Mouse (Mus musculus): ENCODE results near the gene Ncor2. TPM values are rescaled to one million over a fixed set of nuclear protein-coding genes. Genes with fewer than 3 reads are reported as not detected.

Gene Ncor2
- polyA plus RNA-seq, 1 experiment from 2014 or later, result 21.2 TPM

GRCm38 (mm10) chr5:125167524-125167923 is 11.5 kb downstream of the Ncor2 start:
- H3K4me1 ChIP-seq (replicated peaks; ENCODE audit: control insufficient read depth, insufficient read depth, low read length), result peaks cover 37% of the 10 kb centered on the region

DNA sequence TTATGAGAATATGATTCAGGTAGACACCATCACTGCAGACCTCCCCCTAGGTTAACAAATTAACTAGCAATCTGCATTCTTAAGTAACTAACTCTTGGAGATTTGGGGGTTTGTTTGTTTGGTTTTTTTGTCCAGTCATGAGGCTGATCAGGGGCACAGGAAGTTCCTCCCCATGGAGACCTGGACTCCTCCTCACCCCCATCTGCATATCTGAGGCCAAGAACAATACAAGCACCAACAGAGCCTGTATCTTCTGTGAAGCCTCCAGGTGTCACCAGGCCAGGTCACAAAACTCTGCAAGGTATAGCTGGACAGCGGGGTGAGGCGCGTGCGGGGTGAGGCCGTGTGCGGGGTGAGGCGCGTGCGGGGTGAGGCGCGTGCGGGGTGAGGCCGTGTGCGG is 13.0 kb downstream of the Ncor2 start:
- Histone ChIP-seq H3K4me2 (replicated peaks; ENCODE audit: low read depth, low read length) (no peak overlapping the region), H3K4me3 (ENCODE audit: low read depth, low read length) (no peak overlapping the region), H3K27me3 (ENCODE audit: control insufficient read depth, insufficient read depth, low read length) (no peaks in the 10 kb centered on the region), H3K4me1 (replicated peaks; ENCODE audit: control insufficient read depth, insufficient read depth, low read length) (peaks cover 28% of the 10 kb centered on the region), H3K9ac (ENCODE audit: low read depth, low read length) (no peak overlapping the region), H3K9me3 (ENCODE audit: control insufficient read depth, low read length) (no peaks in the 10 kb centered on the region), H3K27ac (ENCODE audit: low read depth, low read length) (no peak overlapping the region), H3K36me3 (ENCODE audit: control insufficient read depth, insufficient read depth, low read length) (no peaks in the 10 kb centered on the region)
- WGBS, result 85% methylated on average over 14 of the region's 14 CpGs
- ATAC-seq (ENCODE audit: low FRiP score) (no peak), DNase-seq (ENCODE audit: low spot score) (no peak)

More at GRCm38 (mm10) chr5:125167524-125167923, 11.5 kb downstream of the Ncor2 start:
- Histone ChIP-seq H3K27ac (ENCODE audit: low read depth, low read length) (no peak overlapping the region), H3K4me2 (replicated peaks; ENCODE audit: low read depth, low read length) (no peak overlapping the region), H3K9ac (ENCODE audit: low read depth, low read length) (no peak overlapping the region), H3K4me3 (ENCODE audit: low read depth, low read length) (no peak overlapping the region), H3K27me3 (ENCODE audit: control insufficient read depth, insufficient read depth, low read length) (no peaks in the 10 kb centered on the region), H3K36me3 (ENCODE audit: control insufficient read depth, insufficient read depth, low read length) (no peaks in the 10 kb centered on the region), H3K9me3 (ENCODE audit: control insufficient read depth, low read length) (no peaks in the 10 kb centered on the region)
- no peak for DNase-seq (ENCODE audit: low spot score)
- 82% methylated on average over 5 of the region's 5 CpGs for WGBS
- ATAC-seq (ENCODE audit: low FRiP score), result no peak

DNA sequence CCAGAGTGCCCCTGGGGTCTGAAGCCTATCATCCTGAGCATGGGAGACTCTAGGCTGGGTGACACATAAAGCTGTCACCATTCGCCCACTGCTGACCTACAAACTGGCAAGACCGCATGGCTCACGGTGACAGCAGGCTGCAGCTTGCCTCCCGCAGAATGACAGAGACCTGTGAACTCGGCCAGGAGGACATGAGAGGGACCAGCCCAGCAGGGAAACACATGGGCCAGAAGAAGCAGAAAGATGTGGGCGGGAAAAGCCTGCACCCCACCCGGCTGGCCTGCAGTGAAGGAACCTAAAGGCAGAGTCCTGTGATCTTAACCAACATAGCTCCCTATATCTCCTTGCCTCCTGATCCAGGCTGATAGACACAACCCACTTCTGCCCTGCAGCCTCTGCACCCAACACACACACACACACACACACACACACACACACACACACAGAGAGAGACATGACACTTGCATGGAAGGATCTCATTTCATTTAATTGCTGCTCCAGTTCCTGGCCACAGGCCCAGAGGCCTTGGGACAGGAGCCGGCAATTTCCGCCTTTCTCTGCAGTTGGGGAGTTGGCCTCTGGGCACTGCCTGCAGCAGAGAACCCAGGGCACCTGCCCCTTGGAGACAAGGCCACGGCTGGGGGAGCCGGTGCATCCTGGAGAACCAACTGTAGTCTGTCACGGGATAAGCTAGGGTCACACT is 14.4 kb downstream of the Ncor2 start:
- Histone ChIP-seq H3K4me3 (ENCODE audit: low read depth, low read length) (no peak overlapping the region), H3K36me3 (ENCODE audit: control insufficient read depth, insufficient read depth, low read length) (no peaks in the 10 kb centered on the region), H3K27me3 (ENCODE audit: control insufficient read depth, insufficient read depth, low read length) (no peaks in the 10 kb centered on the region), H3K4me1 (replicated peaks; ENCODE audit: control insufficient read depth, insufficient read depth, low read length) (peaks cover 35% of the 10 kb centered on the region), H3K4me2 (replicated peaks; ENCODE audit: low read depth, low read length) (no peak overlapping the region), H3K9ac (ENCODE audit: low read depth, low read length) (0 out of 2 replicates have a peak overlapping the region, but pooled peaks have one; percentile 7), H3K9me3 (ENCODE audit: control insufficient read depth, low read length) (no peaks in the 10 kb centered on the region), H3K27ac (ENCODE audit: low read depth, low read length) (no peak overlapping the region)
- DNase-seq (ENCODE audit: low spot score) (no peak), ATAC-seq (ENCODE audit: low FRiP score) (no peak)
- 43% methylated on average over 12 of the region's 12 CpGs for WGBS

DNA sequence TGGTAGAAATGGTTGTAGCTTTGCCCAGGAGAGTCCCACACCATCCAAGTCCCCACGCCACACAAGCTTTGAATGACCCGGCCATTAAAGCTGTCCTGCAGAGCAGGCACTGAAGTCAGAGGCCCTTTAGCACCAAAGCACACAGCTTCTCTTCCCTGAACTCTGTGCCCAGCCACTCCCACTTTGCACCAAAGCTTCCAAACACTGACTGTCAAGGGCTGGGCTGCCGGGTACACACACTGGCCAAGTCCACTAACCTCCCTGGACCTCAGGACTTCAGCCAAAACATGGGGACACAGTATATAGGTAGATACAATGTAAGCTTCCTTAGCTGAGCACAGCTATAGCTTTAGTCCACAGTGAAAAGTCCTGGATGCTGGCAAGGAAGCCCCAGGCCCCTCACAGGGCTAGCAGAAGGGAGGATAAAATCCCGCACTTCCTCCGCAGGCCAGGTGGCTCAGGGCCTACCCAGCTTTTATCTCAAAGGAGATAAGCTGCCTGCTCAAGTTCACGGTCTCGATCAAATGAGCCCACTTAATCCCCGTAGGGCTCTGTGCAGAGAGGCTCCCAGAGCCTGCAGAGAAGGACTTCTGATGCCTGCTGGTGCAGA is 15.5 kb downstream of the Ncor2 start:
- H3K27ac ChIP-seq (ENCODE audit: low read depth, low read length), result peak overlapping the region; percentile 27; the same call in 1 of the 2 replicates
- no peaks in the 10 kb centered on the region for H3K9me3 ChIP-seq (ENCODE audit: control insufficient read depth, low read length)
- no peak overlapping the region for H3K4me3 ChIP-seq (ENCODE audit: low read depth, low read length)
- no peaks in the 10 kb centered on the region for H3K36me3 ChIP-seq (ENCODE audit: control insufficient read depth, insufficient read depth, low read length)
- H3K9ac ChIP-seq (ENCODE audit: low read depth, low read length), result no peak overlapping the region
- ATAC-seq (ENCODE audit: low FRiP score) (no peak), DNase-seq (ENCODE audit: low spot score) (no peak)
- WGBS, result 41% methylated on average over 8 of the region's 8 CpGs
- H3K4me2 ChIP-seq (replicated peaks; ENCODE audit: low read depth, low read length), result no peak overlapping the region
- H3K4me1 ChIP-seq (replicated peaks; ENCODE audit: control insufficient read depth, insufficient read depth, low read length), result peaks cover 45% of the 10 kb centered on the region
- no peaks in the 10 kb centered on the region for H3K27me3 ChIP-seq (ENCODE audit: control insufficient read depth, insufficient read depth, low read length)

DNA sequence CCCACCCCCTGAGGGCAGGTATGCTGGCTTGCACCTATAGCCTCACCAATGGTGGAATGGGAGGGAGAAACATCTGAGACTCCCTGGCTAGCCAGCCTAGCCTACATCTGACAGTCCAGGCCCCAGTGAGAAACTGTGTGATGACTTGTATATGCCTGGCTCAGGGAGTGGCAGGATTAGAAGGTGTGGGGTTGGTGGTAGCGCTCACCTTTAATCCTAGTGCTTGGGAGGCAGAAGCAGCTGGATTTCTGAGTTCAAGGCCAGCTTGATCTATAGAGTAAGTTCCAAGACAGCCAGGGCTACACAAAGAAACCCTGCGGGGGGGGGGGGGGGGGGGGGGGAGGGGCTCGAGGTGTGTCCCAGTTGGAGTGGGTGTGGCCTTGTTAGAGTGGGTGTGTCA is 16.6 kb downstream of the Ncor2 start:
- no peak overlapping the region for H3K9ac ChIP-seq (ENCODE audit: low read depth, low read length)
- peaks cover 56% of the 10 kb centered on the region for H3K4me1 ChIP-seq (replicated peaks; ENCODE audit: control insufficient read depth, insufficient read depth, low read length)
- H3K27ac ChIP-seq (ENCODE audit: low read depth, low read length), result no peak overlapping the region
- no peak for ATAC-seq (ENCODE audit: low FRiP score)
- no peak overlapping the region for H3K4me2 ChIP-seq (replicated peaks; ENCODE audit: low read depth, low read length)
- DNase-seq (ENCODE audit: low spot score), result no peak
- no peaks in the 10 kb centered on the region for H3K9me3 ChIP-seq (ENCODE audit: control insufficient read depth, low read length)
- H3K4me3 ChIP-seq (ENCODE audit: low read depth, low read length), result no peak overlapping the region
- H3K36me3 ChIP-seq (ENCODE audit: control insufficient read depth, insufficient read depth, low read length), result no peaks in the 10 kb centered on the region
- no peaks in the 10 kb centered on the region for H3K27me3 ChIP-seq (ENCODE audit: control insufficient read depth, insufficient read depth, low read length)
- 100% methylated on average over 1 of the region's 3 CpGs for WGBS

DNA sequence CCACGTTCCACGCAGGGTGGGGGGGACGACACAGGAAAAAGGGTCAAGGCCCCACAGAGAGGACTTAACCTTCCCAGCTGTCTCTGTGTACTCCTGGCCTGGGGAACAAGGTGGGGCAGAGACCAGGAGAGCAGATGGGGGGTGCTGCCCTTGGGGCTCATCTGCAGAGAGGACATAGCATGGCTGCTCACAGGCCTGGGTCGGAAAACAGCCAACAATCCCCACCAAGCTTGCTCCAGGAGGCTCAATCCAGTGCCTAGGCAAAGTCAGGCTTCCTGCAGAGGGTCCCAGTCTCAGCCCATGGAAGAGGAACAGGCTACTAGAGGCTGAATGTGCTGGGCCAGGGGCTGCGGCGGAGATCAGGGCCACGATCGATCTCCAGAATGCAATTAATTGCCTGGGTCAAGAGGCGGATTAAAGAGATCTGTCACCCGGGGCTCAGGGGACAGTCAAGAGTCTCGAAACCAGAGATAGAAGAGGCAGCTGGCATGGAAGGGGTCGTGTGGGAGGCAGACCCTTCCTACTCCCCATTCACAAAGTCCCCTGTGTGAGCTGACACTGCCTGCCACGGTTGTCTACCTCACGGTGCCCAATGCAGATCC is 19.1 kb downstream of the Ncor2 start:
- peak overlapping the region; percentile 17 for H3K9ac ChIP-seq (ENCODE audit: low read depth, low read length)
- WGBS, result 37% methylated on average over 14 of the region's 14 CpGs
- peak; percentile 12; the same call in 1 of the 2 replicates for ATAC-seq (ENCODE audit: low FRiP score)
- peak overlapping the region; percentile 15; the same call in 1 of the 2 replicates for H3K4me2 ChIP-seq (replicated peaks; ENCODE audit: low read depth, low read length)
- H3K36me3 ChIP-seq (ENCODE audit: control insufficient read depth, insufficient read depth, low read length), result no peaks in the 10 kb centered on the region
- H3K4me1 ChIP-seq (replicated peaks; ENCODE audit: control insufficient read depth, insufficient read depth, low read length), result peaks cover 68% of the 10 kb centered on the region
- DNase-seq (ENCODE audit: low spot score), result peak; percentile 57
- no peak overlapping the region for H3K4me3 ChIP-seq (ENCODE audit: low read depth, low read length)
- peak overlapping the region; percentile 91 for H3K27ac ChIP-seq (ENCODE audit: low read depth, low read length)
- no peaks in the 10 kb centered on the region for H3K27me3 ChIP-seq (ENCODE audit: control insufficient read depth, insufficient read depth, low read length)
- no peaks in the 10 kb centered on the region for H3K9me3 ChIP-seq (ENCODE audit: control insufficient read depth, low read length)

GRCm38 (mm10) chr5:125159293-125159692 is 19.7 kb downstream of the Ncor2 start:
- DNase-seq (ENCODE audit: low spot score) (peak; percentile 75), ATAC-seq (ENCODE audit: low FRiP score) (peak; percentile 75)

GRCm38 (mm10) chr5:125158232-125158961 is 20.6 kb downstream of the Ncor2 start:
- H3K4me1 ChIP-seq (replicated peaks; ENCODE audit: control insufficient read depth, insufficient read depth, low read length), result peaks cover 60% of the 10 kb centered on the region
- H3K4me3 ChIP-seq (ENCODE audit: low read depth, low read length), result peak overlapping the region; percentile 2; the same call in 1 of the 2 replicates
- ATAC-seq (ENCODE audit: low FRiP score), result peak; percentile 44

More at GRCm38 (mm10) chr5:125159293-125159692, 19.7 kb downstream of the Ncor2 start:
- Histone ChIP-seq H3K4me2 (replicated peaks; ENCODE audit: low read depth, low read length) (peak overlapping the region; percentile 15), H3K27ac (ENCODE audit: low read depth, low read length) (peak overlapping the region; percentile 91), H3K4me1 (replicated peaks; ENCODE audit: control insufficient read depth, insufficient read depth, low read length) (peaks cover 68% of the 10 kb centered on the region), H3K4me3 (ENCODE audit: low read depth, low read length) (no peak overlapping the region), H3K36me3 (ENCODE audit: control insufficient read depth, insufficient read depth, low read length) (no peaks in the 10 kb centered on the region), H3K27me3 (ENCODE audit: control insufficient read depth, insufficient read depth, low read length) (no peaks in the 10 kb centered on the region), H3K9ac (ENCODE audit: low read depth, low read length) (peak overlapping the region; percentile 17; the same call in 1 of the 2 replicates), H3K9me3 (ENCODE audit: control insufficient read depth, low read length) (no peaks in the 10 kb centered on the region)
- WGBS, result 4% methylated on average over 12 of the region's 12 CpGs

More at GRCm38 (mm10) chr5:125158232-125158961, 20.6 kb downstream of the Ncor2 start:
- Histone ChIP-seq H3K9ac (ENCODE audit: low read depth, low read length) (peak overlapping the region; percentile 54), H3K4me2 (replicated peaks; ENCODE audit: low read depth, low read length) (peak overlapping the region; percentile 28), H3K27ac (ENCODE audit: low read depth, low read length) (peak overlapping the region; percentile 91), H3K27me3 (ENCODE audit: control insufficient read depth, insufficient read depth, low read length) (no peaks in the 10 kb centered on the region), H3K36me3 (ENCODE audit: control insufficient read depth, insufficient read depth, low read length) (no peaks in the 10 kb centered on the region), H3K9me3 (ENCODE audit: control insufficient read depth, low read length) (no peaks in the 10 kb centered on the region)
- peak; percentile 65 for DNase-seq (ENCODE audit: low spot score)
- 12% methylated on average over 21 of the region's 21 CpGs for WGBS
